Mouse (Mus musculus) myocyte (in vitro differentiated cells): Measurements from ENCODE around the gene Rapgef2.

ENCODE experiments used
- CEBPB ChIP-seq: IDR thresholded peaks from 2 replicates; pipeline ENCODE4 v1.6.1; 2011; ENCODE audit warnings: mild to moderate bottlenecking, moderate library complexity; ENCODE audit not compliant: poor library complexity, insufficient read depth, severe bottlenecking
- E2F4 ChIP-seq: IDR thresholded peaks from one replicate; pipeline ENCODE4 v1.6.1; 2011; ENCODE audit warnings: mild to moderate bottlenecking, control low read depth, moderate library complexity; ENCODE audit not compliant: insufficient read depth
- MYOG ChIP-seq, 3 experiments: IDR thresholded peaks; one replicate each; pipeline ENCODE4 v1.6.1; 2011; ENCODE audit warnings: control low read depth in 2 of 3, low read depth in 2 of 3, mild to moderate bottlenecking in 2 of 3; ENCODE audit not compliant: insufficient read length in 2 of 3, control insufficient read depth in 1 of 3, insufficient read depth in 1 of 3
- POLR2A ChIP-seq: IDR thresholded peaks from one replicate; pipeline ENCODE4 v1.6.1; 2011; ENCODE audit warnings: low read depth, mild to moderate bottlenecking, control low read depth, moderate library complexity; ENCODE audit not compliant: insufficient read length
- SRF ChIP-seq: IDR thresholded peaks from one replicate; pipeline ENCODE4 v1.6.1; 2011; ENCODE audit warnings: low read depth; ENCODE audit not compliant: control insufficient read depth, insufficient read length
- TCF12 ChIP-seq: IDR thresholded peaks from one replicate; pipeline ENCODE4 v1.6.1; 2011; ENCODE audit warnings: mild to moderate bottlenecking, control low read depth; ENCODE audit not compliant: poor library complexity, insufficient read depth, severe bottlenecking
- USF1 ChIP-seq: IDR thresholded peaks from one replicate; pipeline ENCODE4 v1.6.1; 2011; ENCODE audit warnings: low read depth, mild to moderate bottlenecking, control low read depth, moderate library complexity

- TF ChIP-seq POLR2A = no peak
- no peak for TF ChIP-seq TCF12
- no peak for TF ChIP-seq MYOG (IDR thresholded peaks at IDR 0.05; ENCODE audit: control insufficient read depth in 1 of 3, insufficient read depth in 1 of 3, insufficient read length in 2 of 3, low read depth in 2 of 3)
- no peak for TF ChIP-seq USF1
- TF ChIP-seq CEBPB = no peak
- no peak for TF ChIP-seq SRF
- no peak for TF ChIP-seq E2F4
These were observed 64.8 kb downstream of the Rapgef2 start for GRCm38 (mm10) chr3:79221296-79222191.
